Mouse (Mus musculus) lung, embryonic 14.5 days (tissue): ENCODE results near the gene Tsc1. TPM values are rescaled to one million over a fixed set of nuclear protein-coding genes. Genes with fewer than 3 reads are reported as not detected.
A peak's percentile ranks its signal among the peaks of the same experiment; 100 is the strongest.

Source experiments
- ATAC-seq: fragments of 200-750 bp; cut with Nextera tagmentation; 2 replicates; pipeline ENCODE4 v1.8.0; 2017; ENCODE audit warnings: mild to moderate bottlenecking, moderate TSS enrichment, moderate library complexity; ENCODE audit not compliant: insufficient read depth
- DNase-seq: peaks from one replicate; pipeline ENCODE4 v3.0.0-alpha.2; 2015
- H3K27ac ChIP-seq: fragments of 300-500 bp; sonication (generic); 2 replicates; pipeline ENCODE4 v1.5.1; 2014; ENCODE audit warnings: low read depth, mild to moderate bottlenecking, moderate library complexity
- H3K27me3 ChIP-seq: fragments of 300-500 bp; sonication (generic); 2 replicates; pipeline ENCODE4 v1.6.1; 2014; ENCODE audit warnings: low read length, control low read depth; ENCODE audit not compliant: insufficient read depth
- H3K36me3 ChIP-seq: fragments of 300-500 bp; sonication (generic); 2 replicates; pipeline ENCODE4 v1.6.1; 2014; ENCODE audit warnings: control low read depth; ENCODE audit not compliant: insufficient read depth
- H3K4me1 ChIP-seq: fragments of 300-500 bp; sonication (generic); 2 replicates; pipeline ENCODE4 v1.6.1; 2014; ENCODE audit warnings: antibody characterized with exemption, control low read depth; ENCODE audit not compliant: insufficient read depth
- H3K4me2 ChIP-seq: fragments of 300-500 bp; sonication (generic); 2 replicates; pipeline ENCODE4 v1.6.1; 2014; ENCODE audit warnings: mild to moderate bottlenecking
- H3K4me3 ChIP-seq: fragments of 300-500 bp; sonication (generic); 2 replicates; pipeline ENCODE4 v1.5.1; 2014; ENCODE audit warnings: low read depth, low read length
- H3K9ac ChIP-seq: fragments of 300-500 bp; sonication (generic); 2 replicates; pipeline ENCODE4 v1.6.1; 2014
- H3K9me3 ChIP-seq: fragments of 300-500 bp; sonication (generic); 2 replicates; pipeline ENCODE4 v1.6.1; 2016; ENCODE audit warnings: low read depth, low read length, control low read depth
- CTCF ChIP-seq: IDR thresholded peaks from 2 replicates; pipeline ENCODE4 v1.5.1; 2016; ENCODE audit warnings: antibody characterized with exemption, low read depth
- WGBS: fragments of 180-500 bp; shearing (Covaris S2); extraction: QIAGEN DNeasy Blood & Tissue Kit; methylation state at CpG from one replicate; pipeline ENCODE4 v1.1.7; 2014; 5-methylcytosine and 5-hydroxymethylcytosine counted together
- polyA plus RNA-seq: library from polyadenylated mRNA; unstranded; fragments of >200 nt; fragmentation: Nextera tagmentation; extraction: Ambion mirVana; gene quantifications from 2 replicates; pipeline ENCODE4 v1.2.1, GENCODE M21; 2014

The Tsc1 gene
- polyA plus RNA-seq, 1 experiment from 2014 or later = 22.2 TPM

- no peak overlapping the region for H3K4me3 ChIP-seq
- ATAC-seq = no peak
- DNase-seq = no peak
- no peaks in the 10 kb centered on the region for H3K36me3 ChIP-seq
- WGBS = 51% methylated on average over 12 of the region's 12 CpGs
- H3K4me1 ChIP-seq = no peaks in the 10 kb centered on the region
- no peak overlapping the region for H3K9ac ChIP-seq
- no peaks in the 10 kb centered on the region for H3K27me3 ChIP-seq
- H3K9me3 ChIP-seq = no peaks in the 10 kb centered on the region
- H3K27ac ChIP-seq = peak overlapping the region; percentile 16; the same call in 1 of the 2 replicates
- no peak overlapping the region for H3K4me2 ChIP-seq
- no peak for TF ChIP-seq CTCF
Observed at GRCm38 (mm10) chr2:28598692-28599568, 42.1 kb upstream of the Tsc1 start.

GRCm38 (mm10) chr2:28599569-28599900, 41.5 kb upstream of the Tsc1 start:
- 59% methylated on average over 6 of the region's 6 CpGs for WGBS
- no peaks in the 10 kb centered on the region for H3K9me3 ChIP-seq
- H3K4me2 ChIP-seq = no peak overlapping the region
- no peaks in the 10 kb centered on the region for H3K36me3 ChIP-seq
- no peaks in the 10 kb centered on the region for H3K4me1 ChIP-seq
- TF ChIP-seq CTCF = no peak
- DNase-seq = no peak
- H3K27me3 ChIP-seq = no peaks in the 10 kb centered on the region
- H3K27ac ChIP-seq = no peak overlapping the region
- H3K9ac ChIP-seq = no peak overlapping the region
- no peak overlapping the region for H3K4me3 ChIP-seq
- ATAC-seq = no peak

- H3K4me3 ChIP-seq = no peak overlapping the region
- TF ChIP-seq CTCF = no peak
- no peaks in the 10 kb centered on the region for H3K4me1 ChIP-seq
- no peak overlapping the region for H3K4me2 ChIP-seq
- no peaks in the 10 kb centered on the region for H3K9me3 ChIP-seq
- H3K9ac ChIP-seq = no peak overlapping the region
- WGBS = 41% methylated on average over 12 of the region's 12 CpGs
- no peak overlapping the region for H3K27ac ChIP-seq
- no peak for DNase-seq
- peak; percentile 41; the same call in 1 of the 2 replicates for ATAC-seq
- no peaks in the 10 kb centered on the region for H3K27me3 ChIP-seq
- H3K36me3 ChIP-seq = no peaks in the 10 kb centered on the region
Observed at GRCm38 (mm10) chr2:28601720-28602590, 39.1 kb upstream of the Tsc1 start.

- Histone ChIP-seq H3K36me3 (no peaks in the 10 kb centered on the region), H3K9me3 (no peaks in the 10 kb centered on the region), H3K4me3 (no peak overlapping the region), H3K9ac (no peak overlapping the region), H3K27ac (no peak overlapping the region), H3K4me2 (no peak overlapping the region), H3K27me3 (no peaks in the 10 kb centered on the region), H3K4me1 (no peaks in the 10 kb centered on the region)
- no peak for ATAC-seq
- TF ChIP-seq CTCF = no peak
- 82% methylated on average over 5 of the region's 5 CpGs for WGBS
- no peak for DNase-seq
Observed at GRCm38 (mm10) chr2:28603542-28603941, 37.5 kb upstream of the Tsc1 start.

GRCm38 (mm10) chr2:28605789-28606541, 35.1 kb upstream of the Tsc1 start:
- 63% methylated on average over 14 of the region's 14 CpGs for WGBS
- ATAC-seq (no peak), DNase-seq (no peak)
- H3K27me3 ChIP-seq = no peaks in the 10 kb centered on the region
- no peaks in the 10 kb centered on the region for H3K9me3 ChIP-seq
- no peak overlapping the region for H3K27ac ChIP-seq
- H3K4me1 ChIP-seq = no peaks in the 10 kb centered on the region
- H3K4me2 ChIP-seq = no peak overlapping the region
- no peak overlapping the region for H3K4me3 ChIP-seq
- no peak overlapping the region for H3K9ac ChIP-seq
- no peaks in the 10 kb centered on the region for H3K36me3 ChIP-seq
- TF ChIP-seq CTCF = no peak

- Histone ChIP-seq H3K9ac (no peak overlapping the region), H3K4me3 (no peak overlapping the region), H3K27ac (no peak overlapping the region), H3K9me3 (no peaks in the 10 kb centered on the region), H3K27me3 (no peaks in the 10 kb centered on the region), H3K4me1 (no peaks in the 10 kb centered on the region), H3K36me3 (no peaks in the 10 kb centered on the region), H3K4me2 (no peak overlapping the region)
- no peak for ATAC-seq
- TF ChIP-seq CTCF = peak; percentile 48
- DNase-seq = peak; percentile 47
- WGBS = 58% methylated on average over 8 of the region's 8 CpGs
Observed at GRCm38 (mm10) chr2:28606601-28607340, 34.3 kb upstream of the Tsc1 start.
